Comparison of ENCODE assay signal across 21 mouse cellular contexts in genomic region chr14:100316780-100317179, GRCm38 (mm10). TPM values are rescaled to one million over a fixed set of nuclear protein-coding genes. Genes with fewer than 3 reads are reported as not detected.
DNase-seq lines count a peak whose midpoint lies in the region; ATAC-seq and TF ChIP-seq lines count a peak whose summit lies in the region.
"Had no signal": no experiment of that assay in that cellular context is flagged by ENCODE, and none has a peak within 500 bp of the region (broad histone marks: within the 10 kb centered on the region; RNA-seq: fewer than 3 reads in every experiment).

No protein-coding gene starts in this region.

- 76% methylated on average over 4 of the region's 4 CpGs for WGBS in forebrain, embryonic 14.5 days
- 88% methylated on average over 4 of the region's 4 CpGs for WGBS in forebrain, embryonic 12.5 days

- peak; percentile 16 to 45; a peak in 1 of 4 replicates for TF ChIP-seq EP300 in MEL (IDR thresholded peaks at IDR 0.05; ENCODE audit: low read depth in 1 of 2, low read length in 2 of 2)

- H3K27ac ChIP-seq in forebrain, embryonic 14.5 days (ENCODE audit: low read depth, low read length), result no peak overlapping the region
- H3K27ac ChIP-seq in forebrain, embryonic 12.5 days, result no peak overlapping the region
- no peak overlapping the region for H3K27ac ChIP-seq in MEL (ENCODE audit: control insufficient read depth, low read depth, low read length)
- H3K27ac ChIP-seq: forebrain, embryonic 10.5 days; forebrain, embryonic 15.5 days; hindbrain, embryonic 14.5 days; hindbrain, postnatal 0 days had no signal

- no peaks in the 10 kb centered on the region for H3K9me3 ChIP-seq in forebrain, embryonic 14.5 days (replicated peaks; ENCODE audit: control insufficient read depth, low read length)
- H3K9me3 ChIP-seq in forebrain, embryonic 12.5 days, result no peaks in the 10 kb centered on the region
- no peaks in the 10 kb centered on the region for H3K9me3 ChIP-seq in MEL (replicated peaks; ENCODE audit: insufficient read depth, low read length)
- H3K9me3 ChIP-seq: forebrain, embryonic 10.5 days; forebrain, embryonic 15.5 days had no signal

- no peaks in the 10 kb centered on the region for H3K27me3 ChIP-seq in forebrain, embryonic 14.5 days (replicated peaks; ENCODE audit: control insufficient read depth, insufficient read depth, low read length)
- H3K27me3 ChIP-seq in forebrain, embryonic 12.5 days, result no peaks in the 10 kb centered on the region
- H3K27me3 ChIP-seq in MEL (ENCODE audit: control insufficient read depth in 1 of 2, insufficient read depth in 2 of 2, low read length in 2 of 2), result no peaks in the 10 kb centered on the region
- H3K27me3 ChIP-seq: forebrain, embryonic 15.5 days had no signal

- no peaks in the 10 kb centered on the region for H3K36me3 ChIP-seq in forebrain, embryonic 14.5 days (ENCODE audit: control insufficient read depth, insufficient read depth, low read length)
- H3K36me3 ChIP-seq in forebrain, embryonic 12.5 days (replicated peaks), result no peaks in the 10 kb centered on the region
- H3K36me3 ChIP-seq in MEL (ENCODE audit: control insufficient read depth in 1 of 2, insufficient read depth in 2 of 2, low read length in 2 of 2), result no peaks in the 10 kb centered on the region
- H3K36me3 ChIP-seq: forebrain, embryonic 10.5 days; forebrain, embryonic 15.5 days had no signal

- DNase-seq in forebrain, embryonic 14.5 days (ENCODE audit: low spot score), result peak; percentile 3
- DNase-seq in MEL (ENCODE audit: low read depth, low spot score), result peak; percentile 12
- no peak for DNase-seq in retina, postnatal 1 day
- DNase-seq: adrenal gland, adult 2 months; adrenal gland, postnatal 14 days; cerebellum, adult 11-12 months; cerebellum, adult 8-10 months; cerebellum, postnatal 10 days; cerebellum, postnatal 36 days; gastrocnemius, postnatal 25 days; heart, postnatal 36 days had no signal

- ATAC-seq in forebrain, embryonic 14.5 days, result no peak
- ATAC-seq in forebrain, embryonic 12.5 days (ENCODE audit: low FRiP score), result no peak
- peak; percentile 82 for ATAC-seq in common myeloid progenitor, adult 5-6 weeks (replicated peaks; ENCODE audit: low read depth, poor library complexity, severe bottlenecking)
- peak; percentile 79 for ATAC-seq in megakaryocyte-erythroid progenitor cell, adult 5-6 weeks (replicated peaks; ENCODE audit: low FRiP score, low TSS enrichment, poor library complexity, severe bottlenecking)
- ATAC-seq in granulocyte monocyte progenitor cell, adult 5-6 weeks (replicated peaks; ENCODE audit: poor library complexity, severe bottlenecking), result no peak
- ATAC-seq: forebrain, embryonic 15.5 days; hindbrain, postnatal 0 days; inflammation-experienced regulatory T-cells, adult 6 months had no signal

- no peak overlapping the region for H3K9ac ChIP-seq in forebrain, embryonic 14.5 days (ENCODE audit: low read length)
- H3K9ac ChIP-seq in forebrain, embryonic 12.5 days, result no peak overlapping the region
- H3K9ac ChIP-seq in MEL (ENCODE audit: control insufficient read depth, low read depth, low read length, poor library complexity, severe bottlenecking), result no peak overlapping the region
- H3K9ac ChIP-seq: forebrain, embryonic 15.5 days; hindbrain, embryonic 14.5 days had no signal

- H3K79me2 ChIP-seq in MEL (ENCODE audit: control insufficient read depth, insufficient read depth, low read length, poor library complexity), result no peaks in the 10 kb centered on the region

- no peak for TF ChIP-seq CTCF in MEL (IDR thresholded peaks at IDR 0.05 in 2 of 3, conservative IDR thresholded peaks at IDR 0.05 in 1 of 3; ENCODE audit: control insufficient read depth in 1 of 3, insufficient read depth in 1 of 3, low read depth in 2 of 3, low read length in 3 of 3, poor library complexity in 1 of 3, severe bottlenecking in 1 of 3)

- no peak overlapping the region for H3K4me2 ChIP-seq in forebrain, embryonic 14.5 days (ENCODE audit: low read length)
- H3K4me2 ChIP-seq in forebrain, embryonic 12.5 days, result no peak overlapping the region
- H3K4me2 ChIP-seq: forebrain, embryonic 15.5 days; heart, embryonic 11.5 days; hindbrain, embryonic 14.5 days had no signal

- no peaks in the 10 kb centered on the region for H3K4me1 ChIP-seq in forebrain, embryonic 14.5 days (ENCODE audit: control insufficient read depth, insufficient read depth, low read length)
- no peaks in the 10 kb centered on the region for H3K4me1 ChIP-seq in forebrain, embryonic 12.5 days
- no peaks in the 10 kb centered on the region for H3K4me1 ChIP-seq in MEL (ENCODE audit: control insufficient read depth in 1 of 2, insufficient read depth in 2 of 2, low read length in 2 of 2)

- H3K4me3 ChIP-seq in forebrain, embryonic 14.5 days (ENCODE audit: low read depth, low read length), result no peak overlapping the region
- H3K4me3 ChIP-seq in forebrain, embryonic 12.5 days (replicated peaks), result no peak overlapping the region
- peak overlapping the region in 1 of 2 experiments; percentile 41; a peak in 1 of 4 replicates for H3K4me3 ChIP-seq in MEL (ENCODE audit: control insufficient read depth in 1 of 2, insufficient read depth in 1 of 2, low read depth in 2 of 2, low read length in 2 of 2)
- H3K4me3 ChIP-seq: forebrain, embryonic 10.5 days; forebrain, embryonic 15.5 days had no signal

- TF ChIP-seq RAD21 in MEL (IDR thresholded peaks at IDR 0.05; ENCODE audit: low read depth, low read length), result no peak

- no peak for TF ChIP-seq POLR2A in MEL (IDR thresholded peaks at IDR 0.05; ENCODE audit: control insufficient read depth in 1 of 2, insufficient read depth in 1 of 2, low read depth in 1 of 2, low read length in 2 of 2, poor library complexity in 1 of 2)

TF ChIP-seq in MEL, 35 proteins besides CTCF, POLR2A, EP300 and RAD21:
- peak; percentile 78 for TF ChIP-seq ETS1 (IDR thresholded peaks at IDR 0.05; ENCODE audit: low read depth, low read length)
- TF ChIP-seq POLR2AphosphoS5 (IDR thresholded peaks at IDR 0.05; ENCODE audit: borderline replicate concordance, low read depth, low read length), result no peak
- peak; percentile 57; the same call in 1 of the 2 replicates for TF ChIP-seq MXI1 (IDR thresholded peaks at IDR 0.05; ENCODE audit: low read depth, low read length)
- TF ChIP-seq RCOR1 (IDR thresholded peaks at IDR 0.05; ENCODE audit: low read depth, low read length), result 0 out of 2 replicates have a peak, but pooled peaks have one; percentile 15
- TF ChIP-seq USF1 (IDR thresholded peaks at IDR 0.05; ENCODE audit: low read depth, low read length), result peak; percentile 11; the same call in 1 of the 2 replicates
- TF ChIP-seq TCF12 (IDR thresholded peaks at IDR 0.05; ENCODE audit: low read depth, low read length), result peak; percentile 79
TF ChIP-seq in MEL: peak in this region for 5.

RNA-seq across cellular contexts. Expression of gene Klf12, which starts 32.3 kb away (rescaled TPM):
- 16.3 and 25.0 TPM in 2 replicates for polyA plus RNA-seq in forebrain, embryonic 14.5 days (2014; fragmentation: Nextera tagmentation; extraction: Ambion mirVana)
- polyA plus RNA-seq in forebrain, embryonic 12.5 days (2016; fragmentation: Nextera tagmentation; extraction: Ambion mirVana), result 45.7 and 46.9 TPM in 2 replicates
- total RNA-seq in MEL (2012; rRNA removed), result 0.26 and 0.42 TPM in 2 replicates
- 1 to 10 TPM in 1 of 2 experiments, not detected in 1; 1.2 TPM for polyA plus RNA-seq in MEL (2012; ENCODE audit: insufficient read depth in 1 of 2, insufficient read length in 2 of 2, low read depth in 1 of 2, low replicate concordance in 2 of 2, missing spikeins in 1 of 2)
- 0.29 and 1.1 TPM in 2 replicates for total RNA-seq in common myeloid progenitor, adult 5-6 weeks (2017)
- total RNA-seq in megakaryocyte-erythroid progenitor cell, adult 5-6 weeks (2014; fragmentation: Nextera tagmentation), result not detected in 2 replicates
- total RNA-seq in megakaryocyte-erythroid progenitor cell, adult 5-6 weeks (2017), result 6.7 TPM in 1 of 2 replicates, not detected in the other
- 0.15 TPM in 1 of 2 replicates, not detected in the other for total RNA-seq in granulocyte monocyte progenitor cell, adult 5-6 weeks (2014; fragmentation: Nextera tagmentation)
- 0.82 TPM in 1 of 2 replicates, not detected in the other for total RNA-seq in granulocyte monocyte progenitor cell, adult 5-6 weeks (2017)

Comparison
In these comparisons a context has a peak if more than half of its experiments do, and no peak if none do; other contexts are left out.
1. ATAC-seq: peak in common myeloid progenitor, adult 5-6 weeks (single experiment) and megakaryocyte-erythroid progenitor cell, adult 5-6 weeks (single experiment); none in forebrain, embryonic 14.5 days (single experiment), forebrain, embryonic 12.5 days (single experiment) and granulocyte monocyte progenitor cell, adult 5-6 weeks (single experiment).